Mouse (Mus musculus): Measurements from ENCODE around the gene Gm3043.
"Not testable (repeated sequence)": the region's sequence is repeated elsewhere in the genome, so short reads cannot be mapped to it uniquely, and the experiment has no call there.

The Gm3043 gene

GRCm38 (mm10) chr14:3688483-3688882, at the start of gene Gm3043:
Gene Gm3043 (plus strand): TSS chr14:3688783.
- not testable (repeated sequence) for DNase-seq

- not testable (repeated sequence) for DNase-seq
Observed at GRCm38 (mm10) chr14:3651730-3652129, 36.9 kb upstream of the Gm3043 start, which contains the start of gene Gm3020. Gene Gm3020 (plus strand): TSS chr14:3652030.

Measured in cerebellum, postnatal 36 days (tissue).